Mouse (Mus musculus) CH12.LX (cell line): ENCODE results near the gene Dpp6.

Experiments used
- POLR2A ChIP-seq: IDR thresholded peaks from 2 replicates; pipeline ENCODE4 v1.6.1; 2011; ENCODE audit warnings: low read depth, mild to moderate bottlenecking, improper control_type of control experiment, low read length
- USF1 ChIP-seq: IDR thresholded peaks from 2 replicates; pipeline ENCODE4 v1.6.1; 2014; ENCODE audit warnings: low read depth, mild to moderate bottlenecking, inconsistent platforms, low read length, improper control_type of control experiment
- ZKSCAN1 ChIP-seq: IDR thresholded peaks from 2 replicates; pipeline ENCODE4 v1.6.1; 2012; ENCODE audit warnings: low read depth, inconsistent platforms, low read length, improper control_type of control experiment, borderline replicate concordance

DNA sequence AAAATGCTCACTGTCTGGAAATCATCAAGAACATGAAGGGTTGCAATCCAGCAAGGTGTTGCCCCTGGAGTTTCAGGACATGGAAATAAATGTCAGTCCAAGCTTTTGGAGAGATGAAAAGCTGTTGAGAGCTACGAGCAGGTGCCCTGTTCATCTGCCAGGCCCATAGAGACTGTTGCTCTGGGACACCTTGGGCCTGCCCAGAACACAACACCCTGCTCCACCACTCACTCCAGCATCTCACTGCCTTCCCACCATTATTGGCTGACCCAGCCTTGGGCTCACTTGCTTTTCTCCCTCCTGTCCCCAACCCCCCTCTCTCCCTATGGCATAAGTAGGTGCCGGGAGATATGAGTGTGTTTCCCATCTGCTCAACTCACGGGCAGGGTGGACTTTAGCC, 162.8 kb downstream of the Dpp6 start:
- TF ChIP-seq POLR2A (no peak), USF1 (no peak), ZKSCAN1 (no peak)
